Mouse (Mus musculus) megakaryocyte, embryonic 14.5 days (primary cell): Measurements from ENCODE around the gene Cox5b.

ENCODE experiments used
- FLI1 ChIP-seq: IDR thresholded peaks from 2 replicates; pipeline ENCODE4 v1.6.1; 2012; ENCODE audit warnings: low read length, inconsistent platforms, mixed read lengths
- GATA1 ChIP-seq: IDR thresholded peaks from 3 replicates; pipeline ENCODE4 v1.6.1; 2012; ENCODE audit warnings: mixed read lengths, low read length, inconsistent platforms, borderline replicate concordance

- TF ChIP-seq GATA1 (no peak), FLI1 (no peak)
Measured at GRCm38 (mm10) chr1:36658621-36659399, 32.4 kb upstream of the Cox5b start.
